ENCODE assay signal across 9 mouse cellular contexts in the genomic region with DNA sequence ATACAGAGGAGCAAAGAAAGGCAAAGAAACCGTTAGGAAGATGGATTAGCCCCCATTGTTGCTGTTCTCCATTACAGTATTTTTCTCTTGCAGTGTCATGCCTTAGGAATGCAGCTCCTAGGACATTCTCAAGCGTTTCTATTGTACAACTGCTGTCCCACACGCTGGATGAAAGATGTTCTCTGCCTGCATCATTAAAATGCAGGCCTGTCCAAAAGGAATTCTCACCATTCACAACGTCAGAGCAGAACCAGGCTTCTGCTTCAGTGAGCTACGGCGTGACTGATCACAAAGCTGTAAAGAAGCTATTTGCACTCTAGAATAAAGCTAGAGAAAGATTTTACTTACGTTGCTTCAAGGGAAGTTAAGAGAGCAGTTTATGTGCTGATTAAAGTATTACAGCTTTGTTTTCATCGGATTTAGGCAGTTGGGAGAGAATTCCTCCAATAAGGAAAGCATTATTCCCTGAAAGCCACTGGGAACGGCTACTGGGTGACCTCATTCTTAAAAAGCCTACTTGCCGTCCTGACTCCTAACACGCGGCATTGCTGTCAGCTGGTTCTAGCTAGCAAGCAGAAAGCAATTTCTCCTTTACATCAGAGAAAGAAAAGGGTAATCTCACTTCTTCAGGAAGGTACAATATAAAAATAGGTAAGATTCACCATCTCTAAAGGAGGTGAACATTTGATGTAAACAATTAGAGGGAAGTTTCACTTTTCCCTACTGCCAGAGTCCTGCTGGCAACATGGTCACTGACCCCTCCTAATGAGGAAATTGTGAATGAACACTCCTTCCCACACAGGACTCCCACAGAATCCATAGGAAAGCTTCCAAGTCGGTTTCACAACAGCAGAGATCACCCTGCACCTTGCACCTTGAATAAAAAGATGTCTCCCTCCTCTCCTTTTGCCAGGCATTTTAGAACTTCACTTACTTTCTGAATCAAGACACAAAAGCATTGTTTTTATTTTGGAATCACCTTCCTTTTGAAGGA. TPM values are rescaled to one million over a fixed set of nuclear protein-coding genes. Genes with fewer than 3 reads are reported as not detected.
DNase-seq lines count a peak whose midpoint lies in the region; ATAC-seq and TF ChIP-seq lines count a peak whose summit lies in the region.
"Had no signal": no experiment of that assay in that cellular context is flagged by ENCODE, and none has a peak within 500 bp of the region (broad histone marks: within the 10 kb centered on the region; RNA-seq: fewer than 3 reads in every experiment).

No protein-coding gene starts in this region.

- no peak for TF ChIP-seq POLR2A in kidney, adult 2 months (IDR thresholded peaks at IDR 0.05; ENCODE audit: low read depth, low read length)

- no peak overlapping the region for H3K4me3 ChIP-seq in kidney, adult 2 months (ENCODE audit: insufficient read depth, low read depth, low read length)
- H3K4me3 ChIP-seq in brown adipose tissue, adult 24 weeks (ENCODE audit: insufficient read depth, low read depth, low read length) = no peak overlapping the region
- no peak overlapping the region for H3K4me3 ChIP-seq in heart, embryonic 16.5 days (ENCODE audit: low read length)
- H3K4me3 ChIP-seq in midbrain, embryonic 16.5 days (ENCODE audit: low read depth, low read length) = no peak overlapping the region
- H3K4me3 ChIP-seq: embryonic facial prominence, embryonic 13.5 days had no signal

- DNase-seq in kidney, adult 2 months = peak; percentile 3
- DNase-seq in kidney, adult 9 months = no peak
- DNase-seq in urinary bladder, adult 18-20 months (ENCODE audit: low spot score in 2 of 2) = no peak
- no peak for DNase-seq in frontal cortex, postnatal 25 days (ENCODE audit: low spot score in 2 of 2)
- DNase-seq in spleen, postnatal 4 days (ENCODE audit: low spot score in 2 of 2) = no peak

- ATAC-seq in heart, embryonic 16.5 days (replicated peaks; ENCODE audit: extremely low read depth, insufficient read depth, low FRiP score) = no peak
- peak; percentile 66 for ATAC-seq in midbrain, embryonic 16.5 days

- H3K27me3 ChIP-seq in kidney, adult 2 months (replicated peaks; ENCODE audit: control insufficient read depth, insufficient read depth, low read length) = no peaks in the 10 kb centered on the region
- H3K27me3 ChIP-seq in heart, embryonic 16.5 days (ENCODE audit: control insufficient read depth, insufficient read depth, low read length) = no peaks in the 10 kb centered on the region
- no peaks in the 10 kb centered on the region for H3K27me3 ChIP-seq in midbrain, embryonic 16.5 days (ENCODE audit: control insufficient read depth, insufficient read depth, low read depth, low read length)
- H3K27me3 ChIP-seq: embryonic facial prominence, embryonic 13.5 days had no signal

- H3K9me3 ChIP-seq in heart, embryonic 16.5 days (replicated peaks; ENCODE audit: control insufficient read depth, low read length) = no peaks in the 10 kb centered on the region
- H3K9me3 ChIP-seq in midbrain, embryonic 16.5 days (replicated peaks; ENCODE audit: control insufficient read depth, low read length, poor library complexity, severe bottlenecking) = no peaks in the 10 kb centered on the region
- H3K9me3 ChIP-seq: embryonic facial prominence, embryonic 13.5 days had no signal

- peak overlapping the region; percentile 3; the same call in 1 of the 2 replicates for H3K9ac ChIP-seq in heart, embryonic 16.5 days (ENCODE audit: low read length)
- no peak overlapping the region for H3K9ac ChIP-seq in midbrain, embryonic 16.5 days (ENCODE audit: low read depth, low read length)
- H3K9ac ChIP-seq: embryonic facial prominence, embryonic 13.5 days had no signal

- 48% methylated on average over 13 of the region's 13 CpGs for WGBS in kidney, adult 2 months
- WGBS in heart, embryonic 16.5 days = 29% methylated on average over 13 of the region's 13 CpGs
- 6% methylated on average over 13 of the region's 13 CpGs for WGBS in midbrain, embryonic 16.5 days

- H3K27ac ChIP-seq in kidney, adult 2 months (ENCODE audit: insufficient read depth, low read depth, low read length) = no peak overlapping the region
- H3K27ac ChIP-seq in brown adipose tissue, adult 24 weeks (replicated peaks; ENCODE audit: low read depth, low read length) = 0 out of 2 replicates have a peak overlapping the region, but pooled peaks have one; percentile 8
- H3K27ac ChIP-seq in heart, embryonic 16.5 days (ENCODE audit: low read length) = peak overlapping the region; percentile 74
- H3K27ac ChIP-seq in midbrain, embryonic 16.5 days (ENCODE audit: low read length) = peak overlapping the region; percentile 74
- H3K27ac ChIP-seq: embryonic facial prominence, embryonic 13.5 days had no signal

- peak overlapping the region; percentile 31; the same call in 1 of the 2 replicates for H3K4me2 ChIP-seq in heart, embryonic 16.5 days (ENCODE audit: low read depth, low read length)
- no peak overlapping the region for H3K4me2 ChIP-seq in midbrain, embryonic 16.5 days (ENCODE audit: low read length)
- H3K4me2 ChIP-seq: embryonic facial prominence, embryonic 13.5 days had no signal

- H3K4me1 ChIP-seq in kidney, adult 2 months (ENCODE audit: control insufficient read depth, insufficient read depth, low read length) = no peaks in the 10 kb centered on the region
- no peaks in the 10 kb centered on the region; the same call in 1 of the 2 replicates for H3K4me1 ChIP-seq in brown adipose tissue, adult 24 weeks (ENCODE audit: control insufficient read depth, insufficient read depth, insufficient read length, low read length)
- H3K4me1 ChIP-seq in heart, embryonic 16.5 days (ENCODE audit: control insufficient read depth, insufficient read depth, low read length) = peaks cover 12% of the 10 kb centered on the region
- peaks cover 13% of the 10 kb centered on the region for H3K4me1 ChIP-seq in midbrain, embryonic 16.5 days (ENCODE audit: control insufficient read depth, insufficient read depth, low read length)
- H3K4me1 ChIP-seq: embryonic facial prominence, embryonic 13.5 days had no signal

- H3K36me3 ChIP-seq in kidney, adult 2 months (ENCODE audit: control insufficient read depth, insufficient read depth, low read length) = no peaks in the 10 kb centered on the region; the same call in none of the 2 replicates
- H3K36me3 ChIP-seq in heart, embryonic 16.5 days (ENCODE audit: control insufficient read depth, insufficient read depth) = peaks cover 26% of the 10 kb centered on the region
- H3K36me3 ChIP-seq in midbrain, embryonic 16.5 days (ENCODE audit: control insufficient read depth, insufficient read depth, low read length) = peaks cover 39% of the 10 kb centered on the region

- no peak for TF ChIP-seq CTCF in kidney, adult 2 months (conservative IDR thresholded peaks at IDR 0.05; ENCODE audit: insufficient read depth, insufficient read length, low read depth, low read length)

RNA-seq across cellular contexts. Expression of gene Kif1b, which starts 51.9 kb away (rescaled TPM):
- 31.1 and 35.8 TPM in 2 replicates for polyA plus RNA-seq in kidney, adult 2 months (2012; rRNA removed)
- 59.4 and 63.5 TPM in 2 replicates for polyA plus RNA-seq in brown adipose tissue, adult 24 weeks (2012; ENCODE audit: insufficient read depth, insufficient read length, missing spikeins)
- polyA plus RNA-seq in heart, embryonic 16.5 days (2015; fragmentation: Nextera tagmentation; extraction: Ambion mirVana) = 39.8 and 47.5 TPM in 2 replicates
- polyA plus RNA-seq in midbrain, embryonic 16.5 days (2015; fragmentation: Nextera tagmentation; extraction: Ambion mirVana) = 118 and 142 TPM in 2 replicates
